Mouse (Mus musculus) erythroblast, embryonic 14.5 days (primary cell): Measurements from ENCODE around the gene Mtmr4.

ENCODE experiments used
- GATA1 ChIP-seq: IDR thresholded peaks from 2 replicates; pipeline ENCODE4 v1.6.1; 2012; ENCODE audit warnings: low read length, inconsistent platforms, mixed read lengths
- TAL1 ChIP-seq: IDR thresholded peaks from 3 replicates; pipeline ENCODE4 v1.6.1; 2012; ENCODE audit warnings: low read length, inconsistent platforms, mixed read lengths

GRCm38 (mm10) chr11:87595327-87595841, 3.4 kb downstream of the Mtmr4 start:
- TF ChIP-seq GATA1: no peak
- TF ChIP-seq TAL1: no peak
